Mouse (Mus musculus) olfactory bulb, adult 2 months (tissue): ENCODE data around the gene Map10. TPM values are rescaled to one million over a fixed set of nuclear protein-coding genes. Genes with fewer than 3 reads are reported as not detected.

Experiments
- H3K27ac ChIP-seq: fragments of 200-500 bp; 2 replicates; pipeline ENCODE4 v1.5.1; 2012; ENCODE audit warnings: low read depth, low read length; ENCODE audit not compliant: insufficient read depth
- H3K4me1 ChIP-seq: fragments of 200-500 bp; 2 replicates; pipeline ENCODE4 v1.6.1; 2012; ENCODE audit warnings: low read length; ENCODE audit not compliant: control insufficient read depth, insufficient read depth
- H3K4me3 ChIP-seq: fragments of 200-500 bp; 2 replicates; pipeline ENCODE4 v1.5.1; 2012; ENCODE audit warnings: mild to moderate bottlenecking, low read depth, low read length, moderate library complexity; ENCODE audit not compliant: insufficient read depth
- CTCF ChIP-seq: fragments of 200-500 bp; IDR thresholded peaks from 2 replicates; pipeline ENCODE4 v1.5.1; 2012; ENCODE audit warnings: low read depth, mild to moderate bottlenecking, low read length, moderate library complexity; ENCODE audit not compliant: insufficient read depth
- POLR2A ChIP-seq: fragments of 200-500 bp; IDR thresholded peaks from 2 replicates; pipeline ENCODE4 v1.6.1; 2012; ENCODE audit warnings: mild to moderate bottlenecking, low read depth, low read length, moderate library complexity; ENCODE audit not compliant: insufficient read depth
- WGBS: fragments of 180-500 bp; shearing (Covaris S2); methylation state at CpG from one replicate; pipeline ENCODE4 v1.1.7; 2018; 5-methylcytosine and 5-hydroxymethylcytosine counted together
- polyA plus RNA-seq: library from polyadenylated mRNA; stranded (reverse); fragments of >200 nt; gene quantifications from 2 replicates; pipeline ENCODE4 v1.2.4, GENCODE M21; 2012; ENCODE audit warnings: low replicate concordance; ENCODE audit not compliant: missing spikeins, insufficient read depth, insufficient read length

The Map10 gene
- polyA plus RNA-seq, 1 experiment: not detected

DNA sequence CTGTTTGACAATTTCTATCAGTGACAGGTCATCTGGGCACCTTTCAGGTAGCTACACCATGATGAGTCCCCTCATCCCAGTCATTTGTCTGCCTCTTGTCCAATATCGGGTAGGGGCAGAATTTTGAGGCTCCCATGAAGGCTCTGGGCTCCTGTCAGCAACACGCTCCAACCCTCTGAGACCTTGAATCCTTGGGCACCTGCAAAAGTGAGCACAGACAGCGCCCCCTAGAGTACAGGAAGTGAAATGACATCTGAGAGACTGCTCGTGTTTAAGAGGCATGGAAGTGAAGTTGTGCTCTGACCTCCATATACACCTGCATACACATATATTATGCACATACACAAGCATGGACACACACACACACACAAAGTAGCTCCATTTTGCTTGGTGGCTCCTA is 49.3 kb downstream of the Map10 start:
- no peak for TF ChIP-seq POLR2A
- TF ChIP-seq CTCF: peak; percentile 43; the same call in 1 of the 2 replicates
- H3K27ac ChIP-seq: no peak overlapping the region
- peaks cover 2% of the 10 kb centered on the region; the same call in 1 of the 2 replicates for H3K4me1 ChIP-seq
- no peak overlapping the region for H3K4me3 ChIP-seq
- WGBS: 71% methylated on average over 4 of the region's 4 CpGs

- no peak for TF ChIP-seq CTCF
- TF ChIP-seq POLR2A: no peak
- H3K4me3 ChIP-seq: no peak overlapping the region
- WGBS: 83% methylated on average over 7 of the region's 7 CpGs
Measured at GRCm38 (mm10) chr8:125722675-125723074, 53.1 kb downstream of the Map10 start.

More at GRCm38 (mm10) chr8:125722675-125723074, 53.1 kb downstream of the Map10 start:
- Histone ChIP-seq H3K4me1 (peaks cover 2% of the 10 kb centered on the region; the same call in 1 of the 2 replicates), H3K27ac (no peak overlapping the region)

Other genes with a start within 250 kb of the Map10 start
- gene Sipa1l2, start 100.0 kb upstream of the Map10 start, polyA plus RNA-seq: 47.6 TPM in 1 of 2 replicates, not detected in the other
- not detected in 2 replicates for gene Ntpcr, start 60.1 kb downstream of the Map10 start, polyA plus RNA-seq
- gene Pcnx2, start 228.5 kb downstream of the Map10 start, polyA plus RNA-seq: not detected in 2 replicates
- gene Map3k21, start 240.6 kb downstream of the Map10 start, polyA plus RNA-seq: not detected in 2 replicates